In the genomic region with DNA sequence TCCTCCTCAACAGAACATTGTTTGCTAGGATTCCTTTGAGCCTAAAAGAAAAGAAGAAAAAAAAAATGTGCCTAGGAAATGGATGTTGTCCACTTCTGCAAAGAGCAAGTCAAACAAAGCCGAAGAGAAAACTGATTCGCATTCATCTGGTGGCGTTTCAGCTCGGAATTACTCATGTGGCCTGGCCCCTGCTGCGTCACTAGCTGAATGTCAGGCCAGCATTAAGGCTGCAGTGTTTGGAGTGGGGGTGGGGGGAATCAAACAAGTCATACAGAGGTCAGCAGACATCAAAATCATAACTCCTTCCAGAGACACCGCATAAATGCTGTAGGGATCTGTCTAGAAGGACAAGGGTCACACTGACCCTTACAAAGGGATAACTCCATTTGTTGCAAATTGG, we compare ENCODE assay signal across 12 mouse cellular contexts.
DNase-seq lines count a peak whose midpoint lies in the region; ATAC-seq and TF ChIP-seq lines count a peak whose summit lies in the region.
"Had no signal": no experiment of that assay in that cellular context is flagged by ENCODE, and none has a peak within 500 bp of the region (broad histone marks: within the 10 kb centered on the region; RNA-seq: fewer than 3 reads in every experiment).

No protein-coding gene starts in this region.

- no peaks in the 10 kb centered on the region for H3K36me3 ChIP-seq in hindbrain, embryonic 10.5 days
- H3K36me3 ChIP-seq in hindbrain, embryonic 16.5 days (ENCODE audit: control insufficient read depth, insufficient read depth, low read length), result no peaks in the 10 kb centered on the region
- no peaks in the 10 kb centered on the region for H3K36me3 ChIP-seq in lung, postnatal 0 days (ENCODE audit: insufficient read depth, low read length)
- H3K36me3 ChIP-seq: limb, embryonic 15.5 days had no signal

- no peak overlapping the region for H3K4me2 ChIP-seq in hindbrain, embryonic 16.5 days (ENCODE audit: low read length)
- 0 out of 2 replicates have a peak overlapping the region, but pooled peaks have one; percentile 8 for H3K4me2 ChIP-seq in lung, postnatal 0 days (replicated peaks; ENCODE audit: low read depth, low read length)
- H3K4me2 ChIP-seq: limb, embryonic 15.5 days had no signal

- H3K27ac ChIP-seq in hindbrain, embryonic 10.5 days, result 0 out of 2 replicates have a peak overlapping the region, but pooled peaks have one; percentile 13
- no peak overlapping the region for H3K27ac ChIP-seq in hindbrain, embryonic 16.5 days (ENCODE audit: low read depth, low read length)
- H3K27ac ChIP-seq in lung, postnatal 0 days (ENCODE audit: low read length), result no peak overlapping the region
- H3K27ac ChIP-seq: limb, embryonic 15.5 days had no signal

- H3K4me1 ChIP-seq in hindbrain, embryonic 10.5 days (replicated peaks), result peaks cover 12% of the 10 kb centered on the region
- H3K4me1 ChIP-seq in hindbrain, embryonic 16.5 days (ENCODE audit: control insufficient read depth, insufficient read depth, low read depth, low read length), result no peaks in the 10 kb centered on the region
- no peaks in the 10 kb centered on the region; the same call in none of the 2 replicates for H3K4me1 ChIP-seq in lung, postnatal 0 days (ENCODE audit: insufficient read depth, low read depth, low read length)
- H3K4me1 ChIP-seq: limb, embryonic 15.5 days had no signal

- no peak for TF ChIP-seq EP300 in lung, postnatal 0 days (IDR thresholded peaks at IDR 0.05)

- no peaks in the 10 kb centered on the region for H3K9me3 ChIP-seq in hindbrain, embryonic 10.5 days
- H3K9me3 ChIP-seq in hindbrain, embryonic 16.5 days (ENCODE audit: control insufficient read depth, low read length), result no peaks in the 10 kb centered on the region
- H3K9me3 ChIP-seq in lung, postnatal 0 days (ENCODE audit: low read length), result no peaks in the 10 kb centered on the region
- H3K9me3 ChIP-seq: limb, embryonic 15.5 days had no signal

- H3K4me3 ChIP-seq in hindbrain, embryonic 10.5 days, result no peak overlapping the region
- no peak overlapping the region for H3K4me3 ChIP-seq in hindbrain, embryonic 16.5 days (ENCODE audit: low read length)
- H3K4me3 ChIP-seq in lung, postnatal 0 days (ENCODE audit: low read depth, low read length), result no peak overlapping the region
- H3K4me3 ChIP-seq: limb, embryonic 15.5 days had no signal

- 41% methylated on average over 6 of the region's 6 CpGs for WGBS in hindbrain, embryonic 10.5 days
- WGBS in hindbrain, embryonic 16.5 days, result 18% methylated on average over 6 of the region's 6 CpGs
- WGBS in lung, postnatal 0 days, result 11% methylated on average over 6 of the region's 6 CpGs

- peak; percentile 36 for DNase-seq in adrenal gland, postnatal 14 days
- no peak for DNase-seq in adrenal gland, adult 8-10 months
- DNase-seq in hindbrain, embryonic 10.5 days (ENCODE audit: low spot score), result peak; percentile 25
- peak; percentile 26 for DNase-seq in brain, adult 2 months (ENCODE audit: low read depth, low spot score)
- DNase-seq in lung, postnatal 0 days (ENCODE audit: low spot score), result peak; percentile 61
- DNase-seq in ovary, postnatal 14 days (ENCODE audit: low spot score), result no peak
- DNase-seq: heart, adult 18-20 months; right cerebral cortex, adult 18-20 months had no signal

- no peaks in the 10 kb centered on the region for H3K27me3 ChIP-seq in hindbrain, embryonic 10.5 days (ENCODE audit: insufficient read depth, poor library complexity, severe bottlenecking)
- no peaks in the 10 kb centered on the region for H3K27me3 ChIP-seq in hindbrain, embryonic 16.5 days (replicated peaks; ENCODE audit: control insufficient read depth, insufficient read depth, low read length)
- H3K27me3 ChIP-seq in lung, postnatal 0 days (replicated peaks; ENCODE audit: insufficient read depth, low read length), result no peaks in the 10 kb centered on the region
- H3K27me3 ChIP-seq: limb, embryonic 15.5 days had no signal

- no peak overlapping the region for H3K9ac ChIP-seq in hindbrain, embryonic 16.5 days (ENCODE audit: low read depth, low read length)
- H3K9ac ChIP-seq in lung, postnatal 0 days (replicated peaks; ENCODE audit: low read depth), result no peak overlapping the region
- H3K9ac ChIP-seq: limb, embryonic 15.5 days had no signal

- ATAC-seq in hindbrain, embryonic 16.5 days, result no peak
- ATAC-seq in lung, postnatal 0 days, result peak; percentile 74
- no peak for ATAC-seq in CD4-positive, CD25-positive, alpha-beta regulatory T cell, adult 4 months
- ATAC-seq: Patski had no signal

- TF ChIP-seq CTCF in lung, postnatal 0 days (IDR thresholded peaks at IDR 0.05), result no peak

Comparison
In these comparisons a context has a peak if more than half of its experiments do, and no peak if none do; other contexts are left out.
1. DNase-seq: peak in adrenal gland, postnatal 14 days (single experiment), hindbrain, embryonic 10.5 days (single experiment), brain, adult 2 months (single experiment) and lung, postnatal 0 days (single experiment); none in adrenal gland, adult 8-10 months (single experiment) and ovary, postnatal 14 days (single experiment).